In the genomic region with DNA sequence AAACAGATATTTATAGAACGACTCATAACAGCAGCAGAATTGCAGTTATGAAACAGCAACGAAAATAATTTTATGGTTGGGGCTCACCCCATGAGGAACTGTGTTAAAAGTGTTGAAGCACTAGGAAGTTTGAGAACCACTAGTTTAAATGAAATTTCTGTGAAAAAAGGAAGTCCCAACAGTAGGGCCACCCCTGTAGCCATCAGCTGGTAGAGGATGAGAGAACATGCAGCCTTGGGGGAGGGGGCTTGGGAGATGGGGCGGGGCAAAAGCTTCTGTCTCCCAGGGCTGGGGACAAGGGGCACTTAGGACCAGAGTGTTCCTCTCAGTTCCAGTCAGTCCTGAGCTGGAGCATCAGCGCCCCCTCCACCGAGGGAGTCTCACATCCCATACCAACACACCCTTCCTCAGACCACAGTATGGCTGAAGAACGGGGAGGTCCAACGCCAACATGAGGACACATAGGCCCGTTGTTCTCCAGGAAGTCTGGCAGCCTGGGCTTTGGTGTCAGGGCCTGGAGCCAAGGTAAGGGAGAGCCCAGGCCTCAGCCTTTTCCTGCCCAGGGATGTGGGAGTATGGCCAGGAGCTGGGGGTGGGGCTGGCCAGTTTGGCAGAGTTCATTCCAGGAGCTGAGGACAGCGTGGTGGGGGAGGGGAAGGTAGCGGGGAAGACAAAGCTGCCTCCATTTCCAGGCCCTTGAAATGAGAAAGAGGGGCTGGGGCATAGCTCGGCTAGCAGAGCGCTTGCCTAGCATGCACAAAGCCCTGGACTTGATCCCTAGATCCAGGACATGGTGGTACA, we compare ENCODE assay signal across 9 mouse cellular contexts. TPM values are rescaled to one million over a fixed set of nuclear protein-coding genes. Genes with fewer than 3 reads are reported as not detected.
DNase-seq lines count a peak whose midpoint lies in the region; ATAC-seq and TF ChIP-seq lines count a peak whose summit lies in the region.
"Had no signal": no experiment of that assay in that cellular context is flagged by ENCODE, and none has a peak within 500 bp of the region (broad histone marks: within the 10 kb centered on the region; RNA-seq: fewer than 3 reads in every experiment).

No protein-coding gene starts in this region.

- no peaks in the 10 kb centered on the region for H3K27me3 ChIP-seq in cerebellum, adult 2 months (ENCODE audit: control insufficient read depth, insufficient read depth, low read length)
- no peaks in the 10 kb centered on the region for H3K27me3 ChIP-seq in hindbrain, embryonic 12.5 days

- H3K9me3 ChIP-seq in hindbrain, embryonic 12.5 days (replicated peaks), result no peaks in the 10 kb centered on the region

- DNase-seq in R1 (ENCODE audit: low read depth, low spot score), result peak; percentile 84
- DNase-seq in cerebellum, adult 2 months, result peak; percentile 74 to 79
- DNase-seq in gastrocnemius, adult 18-20 months (ENCODE audit: low spot score), result peak; percentile 88
- peak; percentile 46 to 52 for DNase-seq in layer of hippocampus, postnatal 25 days (ENCODE audit: extremely low spot score in 1 of 2, low spot score in 1 of 2)
- DNase-seq in lung, postnatal 14 days, result peak; percentile 88
- peak; percentile 72 for DNase-seq in right cerebral cortex, postnatal 14 days
- no peak for DNase-seq in thymus, postnatal 0 days (ENCODE audit: low spot score)

- 15% methylated on average over 12 of the region's 12 CpGs for WGBS in cerebellum, adult 2 months
- WGBS in hindbrain, embryonic 12.5 days, result 33% methylated on average over 12 of the region's 12 CpGs

- H3K36me3 ChIP-seq in hindbrain, embryonic 12.5 days, result 0 out of 2 replicates have a peak, but pooled peaks cover 11% of the 10 kb centered on the region

- TF ChIP-seq CTCF in cerebellum, adult 2 months (IDR thresholded peaks at IDR 0.05; ENCODE audit: borderline replicate concordance, insufficient read depth, low read depth, low read length), result no peak

- peaks cover 31% of the 10 kb centered on the region for H3K4me1 ChIP-seq in cerebellum, adult 2 months (ENCODE audit: control insufficient read depth, insufficient read depth, low read length)
- H3K4me1 ChIP-seq in hindbrain, embryonic 12.5 days, result peaks cover 26% of the 10 kb centered on the region

- H3K27ac ChIP-seq in cerebellum, adult 2 months (ENCODE audit: insufficient read depth, low read length), result peak overlapping the region; percentile 84
- peak overlapping the region; percentile 35 for H3K27ac ChIP-seq in hindbrain, embryonic 12.5 days

- TF ChIP-seq POLR2A in cerebellum, adult 2 months (IDR thresholded peaks at IDR 0.05; ENCODE audit: borderline replicate concordance, insufficient read depth, low read length), result no peak

- peak; percentile 26 for ATAC-seq in hindbrain, embryonic 12.5 days (ENCODE audit: low FRiP score)

- peak overlapping the region; percentile 35 for H3K9ac ChIP-seq in hindbrain, embryonic 12.5 days

- H3K4me2 ChIP-seq in hindbrain, embryonic 12.5 days (replicated peaks), result no peak overlapping the region

- H3K4me3 ChIP-seq in cerebellum, adult 2 months (replicated peaks; ENCODE audit: insufficient read depth, low read depth, low read length), result no peak overlapping the region
- H3K4me3 ChIP-seq in hindbrain, embryonic 12.5 days, result no peak overlapping the region
- H3K4me3 ChIP-seq: erythroblast, embryonic 14.5 days had no signal

RNA-seq across cellular contexts. Expression of a gene that starts 11.2 kb away (rescaled TPM):
- 915 and 924 TPM in 2 replicates for polyA plus RNA-seq in cerebellum, adult 2 months (2012; rRNA removed)
- 1,000 to 10,000 TPM; 1,074 to 1,224 TPM for total RNA-seq in gastrocnemius, adult 18-20 months (2021)
- 1,350 and 1,487 TPM in 2 replicates for polyA plus RNA-seq in hindbrain, embryonic 12.5 days (2016; fragmentation: Nextera tagmentation; extraction: Ambion mirVana)
- total RNA-seq in layer of hippocampus, postnatal 25 days (2021), result 1,000 to 10,000 TPM; 1,671 to 1,815 TPM
- polyA plus RNA-seq in thymus, postnatal 0 days (2015; fragmentation: Nextera tagmentation; extraction: Ambion mirVana), result 1,223 and 1,279 TPM in 2 replicates

RNA-seq across cellular contexts. Expression of a gene that starts 15.1 kb away (rescaled TPM):
- 72.2 and 75.6 TPM in 2 replicates for polyA plus RNA-seq in cerebellum, adult 2 months (2012; rRNA removed)
- total RNA-seq in gastrocnemius, adult 18-20 months (2021), result 10 to 100 TPM; 31.9 to 32.4 TPM
- 44.4 and 47.2 TPM in 2 replicates for polyA plus RNA-seq in hindbrain, embryonic 12.5 days (2016; fragmentation: Nextera tagmentation; extraction: Ambion mirVana)
- 10 to 100 TPM; 19.0 to 19.9 TPM for total RNA-seq in layer of hippocampus, postnatal 25 days (2021)
- polyA plus RNA-seq in thymus, postnatal 0 days (2015; fragmentation: Nextera tagmentation; extraction: Ambion mirVana), result 243 and 252 TPM in 2 replicates

RNA-seq across cellular contexts. Expression of a gene that starts 17.6 kb away (rescaled TPM):
- polyA plus RNA-seq in cerebellum, adult 2 months (2012; rRNA removed), result not detected in 2 replicates
- total RNA-seq in gastrocnemius, adult 18-20 months (2021), result not detected
- polyA plus RNA-seq in hindbrain, embryonic 12.5 days (2016; fragmentation: Nextera tagmentation; extraction: Ambion mirVana), result 1.6 and 5.0 TPM in 2 replicates
- total RNA-seq in layer of hippocampus, postnatal 25 days (2021), result not detected
- 1.5 and 1.7 TPM in 2 replicates for polyA plus RNA-seq in thymus, postnatal 0 days (2015; fragmentation: Nextera tagmentation; extraction: Ambion mirVana)

RNA-seq across cellular contexts. Expression of a gene that starts 20.6 kb away (rescaled TPM):
- polyA plus RNA-seq in cerebellum, adult 2 months (2012; rRNA removed), result 71.3 and 74.0 TPM in 2 replicates
- total RNA-seq in gastrocnemius, adult 18-20 months (2021), result 10 to 100 TPM; 16.2 to 17.7 TPM
- 90.6 and 92.4 TPM in 2 replicates for polyA plus RNA-seq in hindbrain, embryonic 12.5 days (2016; fragmentation: Nextera tagmentation; extraction: Ambion mirVana)
- total RNA-seq in layer of hippocampus, postnatal 25 days (2021), result 10 to 100 TPM; 36.1 to 38.7 TPM
- 95.8 and 96.9 TPM in 2 replicates for polyA plus RNA-seq in thymus, postnatal 0 days (2015; fragmentation: Nextera tagmentation; extraction: Ambion mirVana)

RNA-seq across cellular contexts. Expression of a gene that starts 28.8 kb away (rescaled TPM):
- polyA plus RNA-seq in cerebellum, adult 2 months (2012; rRNA removed), result 12.5 and 13.5 TPM in 2 replicates
- under 1 TPM; 0.30 to 0.47 TPM for total RNA-seq in gastrocnemius, adult 18-20 months (2021)
- polyA plus RNA-seq in hindbrain, embryonic 12.5 days (2016; fragmentation: Nextera tagmentation; extraction: Ambion mirVana), result 7.0 and 7.7 TPM in 2 replicates
- total RNA-seq in layer of hippocampus, postnatal 25 days (2021), result 1 to 10 TPM; 2.6 to 3.2 TPM
- polyA plus RNA-seq in thymus, postnatal 0 days (2015; fragmentation: Nextera tagmentation; extraction: Ambion mirVana), result 70.4 and 80.2 TPM in 2 replicates
